Mouse (Mus musculus) myocyte (in vitro differentiated cells): ENCODE data around the gene Clec16a. TPM values are rescaled to one million over a fixed set of nuclear protein-coding genes. Genes with fewer than 3 reads are reported as not detected.

Experiments
- H3K27me3 ChIP-seq: one replicate; pipeline ENCODE4 v1.6.1; 2011; ENCODE audit not compliant: control insufficient read depth, insufficient read depth, insufficient read length
- H3K36me3 ChIP-seq: one replicate; pipeline ENCODE4 v1.6.1; 2011; ENCODE audit not compliant: control insufficient read depth, insufficient read depth
- H3K4me2 ChIP-seq: one replicate; pipeline ENCODE4 v1.6.1; 2011; ENCODE audit warnings: low read depth, control low read depth
- H3K4me3 ChIP-seq: one replicate; pipeline ENCODE4 v1.5.1; 2011; ENCODE audit warnings: mild to moderate bottlenecking, control low read depth, moderate library complexity
- H3K79me2 ChIP-seq: one replicate; pipeline ENCODE4 v1.6.1; 2011; ENCODE audit not compliant: control insufficient read depth, insufficient read depth
- H3ac ChIP-seq: one replicate; pipeline ENCODE4 v1.6.1; 2011; ENCODE audit not compliant: control insufficient read depth, insufficient read length
- CEBPB ChIP-seq: IDR thresholded peaks from 2 replicates; pipeline ENCODE4 v1.6.1; 2011; ENCODE audit warnings: mild to moderate bottlenecking, moderate library complexity; ENCODE audit not compliant: poor library complexity, insufficient read depth, severe bottlenecking
- E2F4 ChIP-seq: IDR thresholded peaks from one replicate; pipeline ENCODE4 v1.6.1; 2011; ENCODE audit warnings: mild to moderate bottlenecking, control low read depth, moderate library complexity; ENCODE audit not compliant: insufficient read depth
- MAX ChIP-seq: IDR thresholded peaks from one replicate; pipeline ENCODE4 v1.6.1; 2011; ENCODE audit warnings: low read depth, mild to moderate bottlenecking, control low read depth
- MYOD1 ChIP-seq, 3 experiments: IDR thresholded peaks; one replicate each; pipeline ENCODE4 v1.6.1; 2011; ENCODE audit warnings: control low read depth in 2 of 3, low read depth in 2 of 3, mild to moderate bottlenecking in 2 of 3, moderate library complexity in 1 of 3; ENCODE audit not compliant: insufficient read length in 2 of 3, control insufficient read depth in 1 of 3
- MYOG ChIP-seq, 3 experiments: IDR thresholded peaks; one replicate each; pipeline ENCODE4 v1.6.1; 2011; ENCODE audit warnings: control low read depth in 2 of 3, low read depth in 2 of 3, mild to moderate bottlenecking in 2 of 3; ENCODE audit not compliant: insufficient read length in 2 of 3, control insufficient read depth in 1 of 3, insufficient read depth in 1 of 3
- POLR2A ChIP-seq: IDR thresholded peaks from one replicate; pipeline ENCODE4 v1.6.1; 2011; ENCODE audit warnings: low read depth, mild to moderate bottlenecking, control low read depth, moderate library complexity; ENCODE audit not compliant: insufficient read length
- POLR2AphosphoS2 ChIP-seq: IDR thresholded peaks from one replicate; pipeline ENCODE4 v1.6.1; 2011; ENCODE audit warnings: low read depth, control low read depth; ENCODE audit not compliant: insufficient read length
- REST ChIP-seq: IDR thresholded peaks from one replicate; pipeline ENCODE4 v1.6.1; 2011; ENCODE audit warnings: mild to moderate bottlenecking, control low read depth, moderate library complexity; ENCODE audit not compliant: insufficient read depth, insufficient read length
- SRF ChIP-seq: IDR thresholded peaks from one replicate; pipeline ENCODE4 v1.6.1; 2011; ENCODE audit warnings: low read depth; ENCODE audit not compliant: control insufficient read depth, insufficient read length
- TCF12 ChIP-seq: IDR thresholded peaks from one replicate; pipeline ENCODE4 v1.6.1; 2011; ENCODE audit warnings: mild to moderate bottlenecking, control low read depth; ENCODE audit not compliant: poor library complexity, insufficient read depth, severe bottlenecking
- TCF3 ChIP-seq: IDR thresholded peaks from one replicate; pipeline ENCODE4 v1.6.1; 2011; ENCODE audit warnings: low read depth, control low read depth; ENCODE audit not compliant: insufficient read length
- USF1 ChIP-seq: IDR thresholded peaks from one replicate; pipeline ENCODE4 v1.6.1; 2011; ENCODE audit warnings: low read depth, mild to moderate bottlenecking, control low read depth, moderate library complexity
- polyA plus RNA-seq: library from polyadenylated mRNA; unstranded; fragments of >200 nt; fragmentation: generic; extraction: Trizol; gene quantifications from one replicate; pipeline ENCODE4 v1.2.1, GENCODE M21; 2012; ENCODE audit warnings: missing spikeins

Clec16a gene
- polyA plus RNA-seq, 1 experiment, result 15.5 TPM

DNA sequence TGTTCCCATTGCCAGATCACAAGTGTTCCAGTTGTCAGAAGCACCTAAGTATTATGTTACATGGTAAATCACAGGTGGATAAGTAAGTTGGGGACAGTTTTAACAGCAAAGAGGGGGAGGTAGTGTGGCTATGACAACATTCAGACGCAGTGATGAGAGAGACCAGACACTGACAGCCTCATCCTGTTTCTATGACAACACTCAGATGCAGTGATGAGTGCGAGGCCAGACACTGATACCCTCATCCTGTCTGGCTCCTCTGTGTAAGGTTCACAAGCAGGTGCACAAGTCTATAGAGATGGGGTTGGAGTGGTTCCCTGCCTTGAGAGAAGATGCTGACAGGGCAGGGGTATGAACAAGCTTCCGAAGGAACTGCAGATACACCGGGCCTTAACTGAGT, 22.0 kb downstream of the Clec16a start:
- no peaks in the 10 kb centered on the region for H3K27me3 ChIP-seq
- peaks cover 5% of the 10 kb centered on the region for H3K36me3 ChIP-seq
- TF ChIP-seq TCF12, result no peak
- TF ChIP-seq TCF3, result no peak
- no peak for TF ChIP-seq SRF
- TF ChIP-seq E2F4, result no peak
- no peak for TF ChIP-seq CEBPB
- TF ChIP-seq REST, result no peak
- no peak for TF ChIP-seq POLR2AphosphoS2
- no peak for TF ChIP-seq MYOG (IDR thresholded peaks at IDR 0.05; ENCODE audit: control insufficient read depth in 1 of 3, insufficient read depth in 1 of 3, insufficient read length in 2 of 3, low read depth in 2 of 3)
- no peak for TF ChIP-seq MAX
- TF ChIP-seq POLR2A, result no peak
- TF ChIP-seq USF1, result no peak
- no peak for TF ChIP-seq MYOD1 (IDR thresholded peaks at IDR 0.05; ENCODE audit: control insufficient read depth in 1 of 3, insufficient read length in 2 of 3, low read depth in 2 of 3)

DNA sequence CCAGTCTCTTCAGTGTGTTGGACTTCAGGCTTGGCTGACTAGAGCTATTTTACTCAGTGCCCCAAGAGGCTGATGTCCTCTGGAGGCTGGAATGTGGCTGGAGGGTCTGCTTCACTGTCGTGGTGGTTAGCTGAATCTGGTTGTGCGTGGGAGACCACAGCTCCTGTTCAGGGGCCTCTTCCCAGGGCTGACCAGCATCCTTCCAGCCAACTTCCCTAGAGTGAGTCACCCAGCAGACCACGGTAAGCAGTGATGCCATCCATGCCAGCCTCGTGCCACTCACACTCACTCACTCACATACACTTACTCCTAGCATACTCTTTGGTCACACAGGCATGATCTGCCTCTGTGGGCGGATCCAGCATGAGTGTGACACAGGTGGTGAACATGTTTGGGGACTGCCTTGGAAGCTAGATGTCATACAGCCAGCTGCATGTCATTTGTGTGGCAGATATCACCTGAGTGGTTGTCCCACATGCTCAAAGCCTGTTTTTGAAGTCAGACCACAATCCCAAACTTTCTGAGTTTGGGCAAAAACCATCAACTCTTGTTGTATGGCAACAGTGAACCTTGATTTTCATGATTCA, 24.8 kb downstream of the Clec16a start:
- TF ChIP-seq MYOG (IDR thresholded peaks at IDR 0.05; ENCODE audit: control insufficient read depth in 1 of 3, insufficient read depth in 1 of 3, insufficient read length in 2 of 3, low read depth in 2 of 3), result no peak

More for the DNA sequence above, 22.0 kb downstream of the Clec16a start:
- Histone ChIP-seq H3K4me2 (no peak overlapping the region), H3ac (no peak overlapping the region), H3K79me2 (no peaks in the 10 kb centered on the region), H3K4me3 (no peak overlapping the region)

DNA sequence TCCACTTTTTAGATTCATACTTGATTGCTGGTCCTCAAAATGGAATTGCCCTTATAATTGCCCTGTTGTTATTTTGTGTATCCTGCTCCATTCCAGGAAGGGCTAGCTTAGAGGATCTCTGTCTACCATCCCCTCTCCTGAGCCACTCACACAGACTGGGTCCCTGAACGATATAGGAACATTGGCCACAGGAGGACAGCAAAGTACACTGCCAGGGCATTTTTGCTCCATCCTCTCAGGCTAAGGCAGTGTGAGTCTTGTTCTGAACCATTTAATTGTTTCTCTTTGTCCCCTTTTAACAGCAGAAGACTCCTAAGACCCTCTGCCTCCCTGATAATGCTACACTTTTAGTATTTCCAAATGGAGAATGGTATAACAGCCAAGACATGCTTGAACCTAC, 25.6 kb downstream of the Clec16a start:
- no peaks in the 10 kb centered on the region for H3K79me2 ChIP-seq
- H3K4me2 ChIP-seq, result no peak overlapping the region
- H3K27me3 ChIP-seq, result no peaks in the 10 kb centered on the region
- H3ac ChIP-seq, result no peak overlapping the region
- TF ChIP-seq POLR2A (no peak), REST (no peak), TCF3 (no peak), CEBPB (no peak), TCF12 (no peak), SRF (no peak), E2F4 (no peak), USF1 (no peak), MYOG (IDR thresholded peaks at IDR 0.05; ENCODE audit: control insufficient read depth in 1 of 3, insufficient read depth in 1 of 3, insufficient read length in 2 of 3, low read depth in 2 of 3) (no peak), MAX (no peak), POLR2AphosphoS2 (no peak), MYOD1 (IDR thresholded peaks at IDR 0.05; ENCODE audit: control insufficient read depth in 1 of 3, insufficient read length in 2 of 3, low read depth in 2 of 3) (no peak)
- H3K4me3 ChIP-seq, result no peak overlapping the region
- peaks cover 13% of the 10 kb centered on the region for H3K36me3 ChIP-seq

More for the DNA sequence above, 24.8 kb downstream of the Clec16a start:
- H3K27me3 ChIP-seq, result no peaks in the 10 kb centered on the region
- H3K36me3 ChIP-seq, result peaks cover 13% of the 10 kb centered on the region
- no peak overlapping the region for H3ac ChIP-seq
- H3K4me2 ChIP-seq, result no peak overlapping the region
- no peaks in the 10 kb centered on the region for H3K79me2 ChIP-seq
- H3K4me3 ChIP-seq, result no peak overlapping the region

DNA sequence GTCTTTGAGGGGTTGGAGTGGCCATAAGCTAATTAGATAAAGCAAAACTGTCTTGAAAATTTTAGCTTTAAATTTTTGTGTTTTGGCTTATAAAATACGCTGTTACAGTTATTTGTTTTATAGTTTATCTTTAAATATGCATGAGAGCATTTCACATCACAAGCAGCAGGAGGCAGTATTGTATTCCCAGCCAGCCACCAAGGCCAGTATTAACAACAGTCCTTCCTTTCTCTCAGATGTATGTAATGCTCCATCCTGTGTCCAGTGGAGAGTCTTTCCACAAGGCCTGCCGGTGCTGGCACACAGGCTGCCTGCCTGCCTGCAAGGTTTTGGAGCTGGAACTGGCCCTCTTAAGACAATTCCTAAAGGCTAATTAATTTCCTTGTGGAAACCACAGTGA, 26.7 kb downstream of the Clec16a start:
- TF ChIP-seq USF1 (no peak), TCF3 (no peak), CEBPB (no peak), REST (no peak), MYOG (IDR thresholded peaks at IDR 0.05; ENCODE audit: control insufficient read depth in 1 of 3, insufficient read depth in 1 of 3, insufficient read length in 2 of 3, low read depth in 2 of 3) (no peak), SRF (no peak), POLR2AphosphoS2 (no peak), MYOD1 (IDR thresholded peaks at IDR 0.05; ENCODE audit: control insufficient read depth in 1 of 3, insufficient read length in 2 of 3, low read depth in 2 of 3) (no peak), MAX (no peak), E2F4 (no peak), POLR2A (no peak), TCF12 (no peak)
- no peaks in the 10 kb centered on the region for H3K27me3 ChIP-seq
- no peak overlapping the region for H3K4me3 ChIP-seq
- no peak overlapping the region for H3K4me2 ChIP-seq
- no peaks in the 10 kb centered on the region for H3K79me2 ChIP-seq
- H3ac ChIP-seq, result no peak overlapping the region
- peaks cover 20% of the 10 kb centered on the region for H3K36me3 ChIP-seq

DNA sequence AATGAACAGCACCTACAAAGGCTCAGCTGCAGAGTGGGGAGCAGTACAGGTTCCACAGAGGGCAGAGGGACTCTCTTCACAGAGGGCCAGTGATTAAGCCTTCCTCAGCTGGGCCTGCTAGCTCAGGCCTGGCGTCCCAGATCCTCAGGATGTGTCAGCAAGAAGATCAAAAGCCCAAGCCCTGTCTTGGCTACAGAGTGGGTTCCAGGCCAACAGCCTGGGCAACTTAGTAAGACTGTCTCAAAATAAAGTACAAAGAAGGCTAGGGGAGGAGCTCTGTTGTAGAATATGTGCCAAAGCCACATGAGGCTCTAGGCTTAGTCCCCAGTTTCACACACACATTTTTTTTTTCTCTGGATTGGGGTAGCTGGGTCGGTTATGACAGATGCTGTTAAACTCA, 29.8 kb downstream of the Clec16a start:
- TF ChIP-seq E2F4, result no peak
- no peak for TF ChIP-seq POLR2A
- no peak for TF ChIP-seq POLR2AphosphoS2
- no peak for TF ChIP-seq SRF
- TF ChIP-seq MAX, result no peak
- TF ChIP-seq REST, result no peak
- no peak for TF ChIP-seq CEBPB
- no peak for TF ChIP-seq MYOG (IDR thresholded peaks at IDR 0.05; ENCODE audit: control insufficient read depth in 1 of 3, insufficient read depth in 1 of 3, insufficient read length in 2 of 3, low read depth in 2 of 3)
- no peak for TF ChIP-seq TCF3
- no peak for TF ChIP-seq TCF12
- no peak for TF ChIP-seq USF1
- TF ChIP-seq MYOD1 (IDR thresholded peaks at IDR 0.05; ENCODE audit: control insufficient read depth in 1 of 3, insufficient read length in 2 of 3, low read depth in 2 of 3), result no peak
- Histone ChIP-seq H3K4me2 (no peak overlapping the region), H3ac (no peak overlapping the region), H3K36me3 (peaks cover 20% of the 10 kb centered on the region), H3K4me3 (no peak overlapping the region), H3K27me3 (no peaks in the 10 kb centered on the region), H3K79me2 (no peaks in the 10 kb centered on the region)
